Mouse (Mus musculus) heart, adult 2 months (tissue): ENCODE data around the gene Ppef2.

Experiments used
- CTCF ChIP-seq: fragments of 200-600 bp; IDR thresholded peaks from 2 replicates; pipeline ENCODE4 v1.8.1; 2022; ENCODE audit warnings: antibody characterized with exemption, mild to moderate bottlenecking, moderate library complexity
- EP300 ChIP-seq: fragments of 200-500 bp; IDR thresholded peaks from 2 replicates; pipeline ENCODE4 v1.6.1; 2011; ENCODE audit warnings: low read depth, low read length, control low read depth; ENCODE audit not compliant: insufficient read depth

- TF ChIP-seq CTCF (no peak), EP300 (no peak)
These were observed 27.0 kb upstream of the Ppef2 start for GRCm38 (mm10) chr5:92283107-92283506.
